Mouse (Mus musculus) liver, adult 2 months (tissue): ENCODE measurements around the gene Gm29609. TPM values are rescaled to one million over a fixed set of nuclear protein-coding genes. Genes with fewer than 3 reads are reported as not detected.

Source experiments
- DNase-seq: peaks from one replicate; pipeline ENCODE4 v3.0.0-alpha.2; 2011; ENCODE audit warnings: low read depth, low spot score; ENCODE audit errors: extremely low read depth
- H3K27ac ChIP-seq: fragments of 200-500 bp; replicated peaks from 2 replicates; pipeline ENCODE4 v1.5.1; 2012; ENCODE audit warnings: low read depth, mild to moderate bottlenecking, control low read depth, inconsistent platforms, low read length; ENCODE audit not compliant: insufficient read depth
- H3K27me3 ChIP-seq: fragments of 200-500 bp; 2 replicates; pipeline ENCODE4 v1.6.1; 2012; ENCODE audit warnings: mild to moderate bottlenecking, moderate library complexity, low read length, inconsistent platforms; ENCODE audit not compliant: control insufficient read depth, insufficient read depth
- H3K36me3 ChIP-seq: fragments of 200-500 bp; 2 replicates; pipeline ENCODE4 v1.6.1; 2012; ENCODE audit warnings: low read length, inconsistent platforms; ENCODE audit not compliant: control insufficient read depth, insufficient read depth
- H3K4me1 ChIP-seq: fragments of 200-500 bp; 2 replicates; pipeline ENCODE4 v1.6.1; 2011; ENCODE audit warnings: low read length; ENCODE audit not compliant: control insufficient read depth, insufficient read depth
- H3K4me3 ChIP-seq: fragments of 200-500 bp; 2 replicates; pipeline ENCODE4 v1.5.1; 2011; ENCODE audit warnings: low read depth, mild to moderate bottlenecking, control low read depth, low read length, moderate library complexity; ENCODE audit not compliant: insufficient read depth
- H3K79me2 ChIP-seq: fragments of 200-500 bp; 2 replicates; pipeline ENCODE4 v1.6.1; 2012; ENCODE audit warnings: inconsistent platforms, mild to moderate bottlenecking, low read length, moderate library complexity; ENCODE audit not compliant: control insufficient read depth, insufficient read depth
- H3K9ac ChIP-seq: fragments of 200-500 bp; 2 replicates; pipeline ENCODE4 v1.6.1; 2012; ENCODE audit warnings: low read depth, mild to moderate bottlenecking, control low read depth, inconsistent platforms, low read length
- CTCF ChIP-seq: fragments of 200-500 bp; IDR thresholded peaks from 2 replicates; pipeline ENCODE4 v1.5.1; 2011; ENCODE audit warnings: low read depth, low read length, control low read depth
- POLR2A ChIP-seq: fragments of 200-500 bp; IDR thresholded peaks from 2 replicates; pipeline ENCODE4 v1.6.1; 2011; ENCODE audit warnings: low read length, control low read depth; ENCODE audit not compliant: insufficient read depth; ENCODE audit errors: extremely low read depth
- WGBS: fragments of 180-500 bp; shearing (Covaris S2); methylation state at CpG from one replicate; pipeline ENCODE4 v1.1.7; 2018; 5-methylcytosine and 5-hydroxymethylcytosine counted together
- polyA plus RNA-seq: library from polyadenylated mRNA; depleted of rRNA; stranded (reverse); fragments of >200 nt; gene quantifications from 2 replicates; pipeline ENCODE4 v1.2.3, GENCODE M21; 2012
- total RNA-seq: library from RNA; depleted of rRNA; stranded (reverse); fragments of >200 nt; gene quantifications from 2 replicates; pipeline ENCODE4 v1.2.3, GENCODE M21; 2014

Gm29609 gene
- total and polyA plus RNA-seq, 2 experiments = 1.0 to 2.3 TPM

DNA sequence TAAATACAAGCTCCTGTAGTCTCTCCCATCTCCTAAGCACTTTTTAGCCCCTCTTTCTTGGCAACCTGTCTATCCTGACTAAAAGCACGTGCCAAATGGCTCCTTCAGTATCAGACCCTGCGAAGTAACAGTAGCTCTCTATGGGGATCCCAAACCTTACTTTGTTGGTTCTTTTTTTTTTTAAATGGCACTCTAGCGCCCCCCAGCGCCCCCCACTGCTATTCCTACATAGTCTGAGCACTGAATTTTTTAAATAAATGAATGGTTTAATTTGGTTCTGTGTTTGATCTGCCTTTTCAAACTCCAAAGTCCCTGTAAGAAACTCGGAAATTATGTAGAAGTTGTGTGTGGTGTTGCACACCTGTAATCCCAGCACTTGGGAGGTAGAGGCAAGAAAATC, 53.7 kb downstream of the Gm29609 start:
- H3K79me2 ChIP-seq = no peaks in the 10 kb centered on the region
- no peaks in the 10 kb centered on the region for H3K4me1 ChIP-seq
- no peak overlapping the region for H3K27ac ChIP-seq
- 34% methylated on average over 5 of the region's 5 CpGs for WGBS
- TF ChIP-seq CTCF (no peak), POLR2A (no peak)
- H3K27me3 ChIP-seq = no peaks in the 10 kb centered on the region; the same call in 1 of the 2 replicates
- no peak overlapping the region for H3K4me3 ChIP-seq
- H3K36me3 ChIP-seq = no peaks in the 10 kb centered on the region
- H3K9ac ChIP-seq = no peak overlapping the region
- DNase-seq = no peak

GRCm38 (mm10) chr5:31123481-31123880, 56.2 kb downstream of the Gm29609 start:
- WGBS = 61% methylated on average over 2 of the region's 2 CpGs
- H3K27me3 ChIP-seq = no peaks in the 10 kb centered on the region
- TF ChIP-seq CTCF (no peak), POLR2A (no peak)
- H3K27ac ChIP-seq = no peak overlapping the region
- no peaks in the 10 kb centered on the region for H3K79me2 ChIP-seq
- no peaks in the 10 kb centered on the region for H3K4me1 ChIP-seq
- no peak for DNase-seq
- no peak overlapping the region for H3K4me3 ChIP-seq
- H3K9ac ChIP-seq = no peak overlapping the region
- H3K36me3 ChIP-seq = no peaks in the 10 kb centered on the region

GRCm38 (mm10) chr5:31121111-31121510, 58.6 kb downstream of the Gm29609 start:
- WGBS = 83% methylated on average over 8 of the region's 8 CpGs
- TF ChIP-seq POLR2A (no peak), CTCF (no peak)
- Histone ChIP-seq H3K9ac (no peak overlapping the region), H3K27ac (no peak overlapping the region), H3K79me2 (no peaks in the 10 kb centered on the region), H3K27me3 (peaks cover 3% of the 10 kb centered on the region; the same call in 1 of the 2 replicates), H3K4me3 (no peak overlapping the region), H3K4me1 (no peaks in the 10 kb centered on the region), H3K36me3 (no peaks in the 10 kb centered on the region)
- DNase-seq = no peak

GRCm38 (mm10) chr5:31116912-31117311, 62.8 kb downstream of the Gm29609 start:
- no peak for TF ChIP-seq POLR2A
- no peak for TF ChIP-seq CTCF
- WGBS = 26% methylated on average over 10 of the region's 10 CpGs
- DNase-seq = no peak
- no peaks in the 10 kb centered on the region for H3K4me1 ChIP-seq
- H3K36me3 ChIP-seq = no peaks in the 10 kb centered on the region
- peaks cover 3% of the 10 kb centered on the region; the same call in 1 of the 2 replicates for H3K27me3 ChIP-seq
- H3K4me3 ChIP-seq = no peak overlapping the region
- H3K9ac ChIP-seq = no peak overlapping the region
- no peaks in the 10 kb centered on the region for H3K79me2 ChIP-seq
- no peak overlapping the region for H3K27ac ChIP-seq

GRCm38 (mm10) chr5:31116354-31116753, 63.4 kb downstream of the Gm29609 start, which contains the start of gene Trim54:
Gene Trim54 (plus strand): TSS chr5:31116712.
- Histone ChIP-seq H3K4me3 (no peak within 1 kb of the TSS), H3K27me3 (peaks cover 3% of the 10 kb centered on the region; the same call in 1 of the 2 replicates), H3K36me3 (no peaks in the 10 kb centered on the region), H3K27ac (no peak within 1 kb of the TSS), H3K79me2 (no peaks in the 10 kb centered on the region), H3K9ac (no peak within 1 kb of the TSS), H3K4me1 (no peaks in the 10 kb centered on the region)
- DNase-seq = no peak
- no peak for TF ChIP-seq CTCF
- no peak for TF ChIP-seq POLR2A
- WGBS = 33% methylated on average over 3 of the region's 3 CpGs

DNA sequence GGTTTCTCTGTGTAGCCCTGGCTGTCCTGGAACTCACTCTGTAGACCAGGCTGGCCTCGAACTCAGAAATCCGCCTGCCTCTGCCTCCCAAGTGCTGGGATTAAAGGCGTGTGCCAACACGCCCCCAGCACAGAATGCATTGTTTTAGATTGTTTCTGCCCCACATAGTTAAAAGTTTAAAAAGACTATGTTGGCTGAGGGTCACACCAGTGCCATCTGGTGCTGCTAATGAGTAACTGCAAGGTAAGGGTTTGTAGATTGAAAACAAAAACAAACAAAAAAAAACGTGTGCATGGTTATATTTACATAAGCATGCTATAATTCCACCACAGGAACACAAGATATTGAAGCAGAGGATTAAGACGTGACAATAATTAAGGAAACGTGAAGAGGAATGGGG, 68.9 kb downstream of the Gm29609 start:
- Histone ChIP-seq H3K9ac (no peak overlapping the region), H3K4me1 (no peaks in the 10 kb centered on the region), H3K27ac (no peak overlapping the region), H3K4me3 (no peak overlapping the region), H3K79me2 (no peaks in the 10 kb centered on the region), H3K27me3 (no peaks in the 10 kb centered on the region), H3K36me3 (no peaks in the 10 kb centered on the region)
- no peak for TF ChIP-seq CTCF
- no peak for TF ChIP-seq POLR2A
- peak; percentile 11 for DNase-seq
- WGBS = 26% methylated on average over 7 of the region's 7 CpGs
